Mouse (Mus musculus) stomach, embryonic 16.5 days (tissue): ENCODE results near the gene Dner. TPM values are rescaled to one million over a fixed set of nuclear protein-coding genes. Genes with fewer than 3 reads are reported as not detected.
A peak's percentile ranks its signal among the peaks of the same experiment; 100 is the strongest.

Experiments used
- ATAC-seq: fragments of 200-750 bp; cut with Nextera tagmentation; 2 replicates; pipeline ENCODE4 v1.8.0; 2017; ENCODE audit warnings: moderate number of reproducible peaks, moderate TSS enrichment; ENCODE audit not compliant: insufficient read depth, low FRiP score
- H3K27ac ChIP-seq: fragments of 300-500 bp; sonication (generic); 2 replicates; pipeline ENCODE4 v1.5.1; 2014; ENCODE audit warnings: low read length
- H3K27me3 ChIP-seq: fragments of 300-500 bp; sonication (generic); 2 replicates; pipeline ENCODE4 v1.6.1; 2014; ENCODE audit warnings: low read length, control low read depth, mixed read lengths; ENCODE audit not compliant: control insufficient read depth, insufficient read depth
- H3K36me3 ChIP-seq: fragments of 300-500 bp; sonication (generic); 2 replicates; pipeline ENCODE4 v1.6.1; 2014; ENCODE audit warnings: low read length; ENCODE audit not compliant: control insufficient read depth, insufficient read depth
- H3K4me1 ChIP-seq: fragments of 300-500 bp; sonication (generic); 2 replicates; pipeline ENCODE4 v1.6.1; 2014; ENCODE audit warnings: low read length, control low read depth, mixed read lengths; ENCODE audit not compliant: control insufficient read depth, insufficient read depth
- H3K4me2 ChIP-seq: fragments of 300-500 bp; sonication (generic); 2 replicates; pipeline ENCODE4 v1.6.1; 2014; ENCODE audit warnings: low read depth, low read length, mixed read lengths
- H3K4me3 ChIP-seq: fragments of 300-500 bp; sonication (generic); replicated peaks from 2 replicates; pipeline ENCODE4 v1.5.1; 2014; ENCODE audit warnings: mild to moderate bottlenecking, low read length
- H3K9ac ChIP-seq: fragments of 300-500 bp; sonication (generic); 2 replicates; pipeline ENCODE4 v1.6.1; 2014; ENCODE audit warnings: low read length
- H3K9me3 ChIP-seq: fragments of 300-500 bp; sonication (generic); replicated peaks from 2 replicates; pipeline ENCODE4 v1.6.1; 2016; ENCODE audit warnings: low read length, control low read depth; ENCODE audit not compliant: control insufficient read depth
- WGBS: fragments of 180-500 bp; shearing (Covaris S2); extraction: QIAGEN DNeasy Blood & Tissue Kit; methylation state at CpG from one replicate; pipeline ENCODE4 v1.1.7; 2014; 5-methylcytosine and 5-hydroxymethylcytosine counted together
- polyA plus RNA-seq: library from polyadenylated mRNA; unstranded; fragments of >200 nt; fragmentation: Nextera tagmentation; extraction: Ambion mirVana; gene quantifications from 2 replicates; pipeline ENCODE4 v1.2.1, GENCODE M21; 2015

The Dner gene
- polyA plus RNA-seq, 1 experiment from 2014 or later = 3.2 TPM

DNA sequence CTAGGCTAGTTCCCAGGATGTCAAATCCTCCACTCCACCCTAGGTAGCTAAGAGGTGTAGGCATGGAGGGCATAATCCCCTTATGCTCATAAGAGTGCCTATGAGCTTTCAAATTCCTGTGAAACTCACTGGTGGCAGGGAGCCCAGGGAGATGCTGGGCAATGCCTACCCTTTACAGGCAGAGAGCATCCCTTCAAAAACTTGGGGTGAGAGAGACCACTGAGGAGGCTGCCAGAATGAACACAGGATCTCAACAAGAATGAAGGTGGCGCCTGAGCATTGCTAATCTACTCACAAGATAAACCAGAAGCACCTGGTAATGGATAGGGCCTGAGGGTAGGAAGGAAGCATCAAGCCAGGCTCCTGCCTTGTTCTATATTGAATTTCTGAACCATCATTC is 267.7 kb downstream of the Dner start:
- H3K36me3 ChIP-seq = no peaks in the 10 kb centered on the region
- no peaks in the 10 kb centered on the region for H3K27me3 ChIP-seq
- 77% methylated on average over 1 of the region's 1 CpGs for WGBS
- H3K4me1 ChIP-seq = no peaks in the 10 kb centered on the region
- H3K9me3 ChIP-seq = no peaks in the 10 kb centered on the region
- no peak for ATAC-seq
- H3K9ac ChIP-seq = no peak overlapping the region
- H3K4me3 ChIP-seq = no peak overlapping the region
- H3K27ac ChIP-seq = no peak overlapping the region
- no peak overlapping the region for H3K4me2 ChIP-seq

GRCm38 (mm10) chr1:84427757-84428156 is 268.3 kb downstream of the Dner start:
- H3K36me3 ChIP-seq = no peaks in the 10 kb centered on the region
- no peak for ATAC-seq
- WGBS = 66% methylated on average over 11 of the region's 11 CpGs

DNA sequence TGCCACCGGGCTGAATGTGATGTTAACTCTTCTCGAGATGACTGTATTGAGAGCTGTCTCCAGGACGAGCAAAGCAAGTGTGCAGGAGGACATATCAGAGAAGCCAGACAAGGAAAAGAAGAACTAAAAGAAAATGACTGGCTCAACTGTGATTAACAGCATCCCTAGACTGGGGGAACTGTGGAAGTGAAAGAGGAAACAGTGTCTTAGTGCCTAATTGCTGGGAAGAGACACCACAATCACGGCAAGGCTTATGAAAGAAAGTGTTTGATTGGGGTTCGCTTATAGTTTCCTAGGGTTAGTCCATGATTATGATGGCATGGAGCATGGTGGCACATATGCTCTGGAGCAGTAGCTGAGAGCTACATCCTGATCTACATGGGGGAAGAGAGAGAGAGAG is 269.3 kb downstream of the Dner start:
- Histone ChIP-seq H3K27me3 (no peaks in the 10 kb centered on the region), H3K9me3 (no peaks in the 10 kb centered on the region), H3K4me3 (no peak overlapping the region), H3K4me2 (no peak overlapping the region), H3K9ac (no peak overlapping the region), H3K27ac (no peak overlapping the region), H3K36me3 (no peaks in the 10 kb centered on the region), H3K4me1 (no peaks in the 10 kb centered on the region)
- 81% methylated on average over 5 of the region's 5 CpGs for WGBS
- ATAC-seq = no peak

More at GRCm38 (mm10) chr1:84427757-84428156, 268.3 kb downstream of the Dner start:
- Histone ChIP-seq H3K27me3 (no peaks in the 10 kb centered on the region), H3K27ac (no peak overlapping the region), H3K9ac (no peak overlapping the region), H3K4me3 (no peak overlapping the region), H3K9me3 (no peaks in the 10 kb centered on the region), H3K4me2 (no peak overlapping the region), H3K4me1 (no peaks in the 10 kb centered on the region)

DNA sequence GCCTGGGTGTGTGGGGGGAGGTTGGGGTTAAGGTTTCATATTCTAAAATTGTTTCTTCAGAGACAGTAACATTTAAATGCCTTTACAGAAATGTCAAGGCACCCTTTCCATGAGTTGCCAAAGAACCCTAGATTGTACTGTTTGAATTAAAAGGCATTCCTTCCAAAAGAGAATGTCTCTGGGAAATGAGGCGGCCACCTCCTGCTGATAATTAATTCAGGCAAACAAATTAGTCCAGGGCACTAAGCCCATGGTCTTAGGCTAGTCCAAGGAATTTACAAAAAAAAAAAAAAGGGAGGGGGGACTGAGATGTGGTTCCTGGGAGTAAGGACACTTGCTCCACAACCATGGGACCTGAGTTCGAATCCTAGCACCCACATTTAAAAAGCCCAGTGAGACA is 273.1 kb downstream of the Dner start:
- Histone ChIP-seq H3K9ac (no peak overlapping the region), H3K27ac (no peak overlapping the region), H3K27me3 (no peaks in the 10 kb centered on the region), H3K4me2 (no peak overlapping the region), H3K4me1 (no peaks in the 10 kb centered on the region), H3K9me3 (no peaks in the 10 kb centered on the region), H3K36me3 (no peaks in the 10 kb centered on the region), H3K4me3 (no peak overlapping the region)
- no peak for ATAC-seq
- WGBS = 78% methylated on average over 2 of the region's 2 CpGs

DNA sequence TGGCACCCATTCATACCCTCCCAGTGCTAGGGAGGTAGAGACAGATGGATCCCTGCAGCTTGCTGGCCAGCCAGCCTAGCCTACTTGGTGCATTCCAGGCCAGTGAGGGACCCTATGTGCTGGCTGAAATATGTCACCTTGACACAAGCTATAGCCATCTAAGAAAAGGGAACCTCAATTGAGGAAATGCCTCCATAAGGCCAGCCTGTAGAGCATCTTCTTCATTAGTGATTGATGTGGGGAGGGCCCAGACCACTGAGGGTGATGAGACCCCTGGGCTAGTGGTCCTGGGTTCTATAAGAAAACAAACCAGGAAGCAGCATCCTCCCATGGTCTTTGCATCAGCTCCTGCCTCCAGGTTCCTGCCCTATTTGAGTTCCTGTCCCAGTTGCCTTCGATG is 274.2 kb downstream of the Dner start:
- Histone ChIP-seq H3K27me3 (no peaks in the 10 kb centered on the region), H3K9me3 (no peaks in the 10 kb centered on the region), H3K9ac (no peak overlapping the region), H3K4me2 (no peak overlapping the region), H3K4me3 (no peak overlapping the region), H3K4me1 (no peaks in the 10 kb centered on the region), H3K36me3 (no peaks in the 10 kb centered on the region), H3K27ac (no peak overlapping the region)
- no peak for ATAC-seq
- 69% methylated on average over 1 of the region's 1 CpGs for WGBS

DNA sequence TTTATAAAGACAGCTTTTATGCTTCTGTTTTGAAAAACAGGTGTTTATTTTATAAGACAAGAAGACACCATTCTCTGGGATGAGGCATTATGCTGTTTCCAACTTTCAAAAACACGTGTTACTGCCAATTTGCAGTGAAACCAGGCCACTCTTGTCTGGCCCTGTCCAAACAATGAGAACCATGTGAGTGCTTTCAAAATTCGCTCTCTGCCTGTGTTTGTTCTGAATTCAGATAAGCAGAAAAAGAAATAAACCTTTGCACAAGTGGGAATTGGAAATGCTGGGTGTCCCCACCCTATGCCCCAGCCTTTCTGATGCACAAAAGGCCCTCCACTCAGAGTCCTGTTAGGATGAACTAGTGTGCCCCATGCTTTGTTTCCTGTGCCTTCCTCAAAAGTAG is 276.6 kb downstream of the Dner start:
- no peaks in the 10 kb centered on the region for H3K4me1 ChIP-seq
- no peaks in the 10 kb centered on the region for H3K9me3 ChIP-seq
- H3K27ac ChIP-seq = no peak overlapping the region
- H3K9ac ChIP-seq = no peak overlapping the region
- no peaks in the 10 kb centered on the region for H3K36me3 ChIP-seq
- no peak; the same call in 1 of the 2 replicates for ATAC-seq
- H3K27me3 ChIP-seq = no peaks in the 10 kb centered on the region
- WGBS = 25% methylated on average over 2 of the region's 2 CpGs
- H3K4me3 ChIP-seq = no peak overlapping the region
- H3K4me2 ChIP-seq = no peak overlapping the region

DNA sequence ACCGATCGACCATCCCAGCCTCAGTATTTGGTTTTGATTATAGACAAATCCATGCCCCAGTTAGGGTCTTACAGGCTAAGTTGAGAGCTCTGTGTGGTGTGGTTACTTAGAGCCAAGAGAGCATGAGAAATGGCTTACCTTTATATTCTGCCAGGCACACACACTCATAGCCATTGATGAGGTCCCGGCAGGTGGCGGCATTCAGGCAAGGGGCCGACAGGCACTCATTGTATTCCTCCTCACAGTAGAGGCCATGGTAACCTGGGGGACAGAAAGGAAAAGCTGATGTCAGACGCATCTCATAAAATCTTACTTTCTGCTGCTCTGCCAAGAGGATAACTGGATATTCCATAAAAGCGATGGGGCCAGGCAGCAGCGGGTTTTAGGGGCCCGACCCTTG is 277.5 kb downstream of the Dner start:
- whole genome bisulfite sequencing = 74% methylated on average over 9 of the region's 9 CpGs
- Histone ChIP-seq H3K4me1 (no peaks in the 10 kb centered on the region), H3K27ac (no peak overlapping the region), H3K4me2 (no peak overlapping the region), H3K4me3 (no peak overlapping the region), H3K27me3 (no peaks in the 10 kb centered on the region), H3K36me3 (no peaks in the 10 kb centered on the region), H3K9me3 (no peaks in the 10 kb centered on the region), H3K9ac (no peak overlapping the region)
- ATAC-seq = no peak

DNA sequence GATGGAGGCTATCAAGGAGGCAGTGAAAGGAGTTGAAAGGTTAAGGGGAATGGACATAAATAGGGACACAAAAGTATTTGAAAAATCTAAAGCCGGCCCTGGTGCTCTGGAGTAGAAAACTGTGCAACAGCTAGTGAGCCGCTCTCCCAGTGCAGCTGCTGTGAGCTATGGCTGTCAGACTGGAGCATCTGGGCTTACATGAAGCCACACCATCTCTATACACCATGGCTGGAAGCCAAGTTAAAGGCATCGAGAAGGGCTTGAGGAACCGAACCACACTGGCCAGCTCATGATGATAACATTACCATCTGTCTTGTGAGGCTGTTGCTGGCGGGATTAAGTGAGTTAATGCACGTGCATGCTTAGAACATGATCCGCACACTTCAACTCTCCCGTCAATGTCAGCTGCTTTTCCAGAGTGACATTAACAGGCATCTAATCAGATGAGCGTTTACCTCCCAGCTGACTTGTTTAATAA is 278.2 kb downstream of the Dner start:
- H3K4me2 ChIP-seq = no peak overlapping the region
- H3K27ac ChIP-seq = no peak overlapping the region
- H3K36me3 ChIP-seq = no peaks in the 10 kb centered on the region
- H3K9ac ChIP-seq = no peak overlapping the region
- no peaks in the 10 kb centered on the region for H3K27me3 ChIP-seq
- peak; percentile 60 for ATAC-seq
- 41% methylated on average over 9 of the region's 9 CpGs for WGBS
- no peaks in the 10 kb centered on the region for H3K9me3 ChIP-seq
- no peak overlapping the region for H3K4me3 ChIP-seq
- no peaks in the 10 kb centered on the region for H3K4me1 ChIP-seq

- H3K9ac ChIP-seq = no peak overlapping the region
- no peaks in the 10 kb centered on the region for H3K27me3 ChIP-seq
- H3K4me1 ChIP-seq = no peaks in the 10 kb centered on the region
- no peaks in the 10 kb centered on the region for H3K9me3 ChIP-seq
- ATAC-seq = no peak
- 0 out of 2 replicates have a peak overlapping the region, but pooled peaks have one; percentile 10 for H3K27ac ChIP-seq
- 55% methylated on average over 6 of the region's 6 CpGs for WGBS
- no peak overlapping the region for H3K4me3 ChIP-seq
- H3K36me3 ChIP-seq = no peaks in the 10 kb centered on the region
- no peak overlapping the region for H3K4me2 ChIP-seq
These were observed 278.7 kb downstream of the Dner start for GRCm38 (mm10) chr1:84417276-84417675.

DNA sequence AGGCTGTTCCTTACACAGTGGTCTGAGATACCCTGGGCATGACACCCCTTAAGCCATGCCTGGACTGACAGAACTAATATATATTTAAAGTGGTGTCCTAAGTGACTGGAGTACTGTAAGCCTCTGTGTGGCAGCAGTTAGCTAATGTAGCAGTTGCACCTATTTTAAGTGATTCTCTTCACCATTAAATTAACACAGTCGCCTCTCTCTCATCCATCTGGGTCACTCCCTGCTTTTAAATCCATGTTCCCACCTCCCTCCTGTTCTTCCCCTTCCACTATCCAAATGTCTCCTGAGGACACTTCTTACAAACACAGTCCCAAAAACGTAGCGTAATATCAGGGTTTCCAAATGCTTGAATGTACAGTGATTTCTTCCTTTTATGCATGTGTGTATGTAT is 281.6 kb downstream of the Dner start:
- WGBS = 83% methylated on average over 3 of the region's 3 CpGs
- Histone ChIP-seq H3K4me2 (no peak overlapping the region), H3K4me1 (no peaks in the 10 kb centered on the region), H3K27ac (no peak overlapping the region), H3K9me3 (no peaks in the 10 kb centered on the region), H3K4me3 (no peak overlapping the region), H3K27me3 (no peaks in the 10 kb centered on the region), H3K9ac (no peak overlapping the region), H3K36me3 (no peaks in the 10 kb centered on the region)
- ATAC-seq = no peak
